Mouse (Mus musculus) midbrain, embryonic 11.5 days (tissue): ENCODE data around the gene Cd79a. TPM values are rescaled to one million over a fixed set of nuclear protein-coding genes. Genes with fewer than 3 reads are reported as not detected.
A peak's percentile ranks its signal among the peaks of the same experiment; 100 is the strongest.
"Not testable (repeated sequence)": the region's sequence is repeated elsewhere in the genome, so short reads cannot be mapped to it uniquely, and the experiment has no call there.

Source experiments
- ATAC-seq: fragments of 200-750 bp; cut with Nextera tagmentation; 2 replicates; pipeline ENCODE4 v1.8.0; 2017; ENCODE audit warnings: moderate TSS enrichment, moderate library complexity; ENCODE audit not compliant: low FRiP score
- DNase-seq: peaks from one replicate; pipeline ENCODE4 v3.0.0; 2015; ENCODE audit warnings: low spot score; ENCODE audit errors: missing footprints
- H3K27ac ChIP-seq: fragments of 300-500 bp; sonication (generic); 2 replicates; pipeline ENCODE4 v1.5.1; 2014; ENCODE audit warnings: low read depth, low read length
- H3K27me3 ChIP-seq: fragments of 300-500 bp; sonication (generic); 2 replicates; pipeline ENCODE4 v1.6.1; 2014; ENCODE audit warnings: mild to moderate bottlenecking, low read length, moderate library complexity, mixed read lengths; ENCODE audit not compliant: control insufficient read depth, insufficient read depth
- H3K36me3 ChIP-seq: fragments of 300-500 bp; sonication (generic); 2 replicates; pipeline ENCODE4 v1.6.1; 2014; ENCODE audit warnings: mild to moderate bottlenecking, low read length, moderate library complexity, mixed read lengths; ENCODE audit not compliant: control insufficient read depth, insufficient read depth
- H3K4me1 ChIP-seq: fragments of 300-500 bp; sonication (generic); 2 replicates; pipeline ENCODE4 v1.6.1; 2014; ENCODE audit warnings: low read length; ENCODE audit not compliant: control insufficient read depth, insufficient read depth
- H3K4me2 ChIP-seq: fragments of 300-500 bp; sonication (generic); 2 replicates; pipeline ENCODE4 v1.6.1; 2014; ENCODE audit warnings: mild to moderate bottlenecking, moderate library complexity
- H3K4me3 ChIP-seq: fragments of 300-500 bp; sonication (generic); 2 replicates; pipeline ENCODE4 v1.5.1; 2014; ENCODE audit warnings: low read depth, low read length
- H3K9ac ChIP-seq: fragments of 300-500 bp; sonication (generic); 2 replicates; pipeline ENCODE4 v1.6.1; 2014; ENCODE audit warnings: low read length
- H3K9me3 ChIP-seq: fragments of 300-500 bp; sonication (generic); 2 replicates; pipeline ENCODE4 v1.6.1; 2016; ENCODE audit warnings: low read length; ENCODE audit not compliant: control insufficient read depth
- WGBS: fragments of 180-500 bp; shearing (Covaris S2); extraction: QIAGEN DNeasy Blood & Tissue Kit; methylation state at CpG from one replicate; pipeline ENCODE4 v1.1.7; 2014; 5-methylcytosine and 5-hydroxymethylcytosine counted together
- polyA plus RNA-seq: library from polyadenylated mRNA; unstranded; fragments of >200 nt; fragmentation: Nextera tagmentation; extraction: Ambion mirVana; gene quantifications from 2 replicates; pipeline ENCODE4 v1.2.1, GENCODE M21; 2014

Gene Cd79a
- polyA plus RNA-seq, 1 experiment from 2014 or later = 0.12 TPM

DNA sequence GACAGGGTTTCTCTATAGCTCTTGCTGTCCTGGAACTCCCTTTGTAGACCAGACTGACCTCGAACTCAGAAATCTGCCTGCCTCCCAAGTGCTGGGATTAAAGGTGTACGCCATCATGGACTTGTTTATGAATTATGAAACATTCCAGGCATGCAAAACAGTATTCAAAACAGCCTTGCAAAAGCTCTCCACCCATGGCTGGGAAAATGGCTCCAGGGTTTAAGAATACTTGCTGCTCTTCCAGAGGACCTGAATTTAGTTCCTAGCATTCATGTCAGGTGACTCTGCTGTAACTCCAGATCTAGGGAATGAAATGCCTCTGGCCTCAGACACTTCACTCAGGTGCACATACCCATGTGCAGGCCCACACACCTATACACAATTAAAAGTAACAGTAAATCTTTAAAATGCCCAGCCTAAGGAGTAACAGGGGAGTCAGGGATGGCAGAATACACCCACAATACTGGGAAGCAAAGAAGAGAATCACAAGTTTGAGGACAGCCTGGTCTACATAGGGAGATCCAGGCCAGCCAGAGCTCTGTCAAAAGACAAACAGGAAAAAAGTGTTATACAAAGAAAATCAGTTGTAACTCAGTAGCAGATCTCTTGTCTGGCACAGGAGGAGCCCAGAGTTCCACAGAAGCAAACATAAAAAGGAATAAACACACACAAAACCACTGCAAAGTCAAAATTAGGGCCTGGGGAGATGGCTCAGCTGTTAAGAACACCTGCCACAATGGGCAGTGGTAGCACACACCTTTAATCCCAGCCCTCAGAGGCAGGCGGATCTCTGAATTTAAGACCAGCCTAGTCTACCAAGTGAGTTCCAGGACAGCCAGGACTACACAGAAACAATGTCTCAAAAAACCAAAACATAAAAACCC is 5.7 kb upstream of the Cd79a start:
- WGBS = 78% methylated on average over 3 of the region's 3 CpGs
- ATAC-seq = no peak

DNA sequence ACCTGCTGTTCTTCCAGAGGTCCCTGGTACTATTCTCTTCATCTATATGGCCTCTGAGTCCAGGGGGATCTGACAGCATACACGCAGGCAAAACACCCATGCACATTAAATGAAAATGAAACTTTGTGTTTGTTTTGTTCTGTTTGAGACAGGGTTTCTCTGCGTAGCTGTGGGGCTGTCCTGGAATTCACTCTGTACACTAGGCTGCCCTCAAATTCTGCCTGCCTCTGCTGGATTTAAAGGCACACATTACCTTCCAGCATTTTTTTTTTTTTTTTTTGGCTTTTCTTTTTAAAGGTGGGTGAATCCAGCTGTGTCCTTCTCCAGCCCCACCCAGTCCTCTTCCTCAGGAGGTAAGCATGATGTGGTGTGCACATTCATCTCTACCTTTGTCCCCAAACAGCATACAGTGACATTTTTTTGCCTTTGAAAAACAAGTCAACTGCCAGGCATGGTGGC is 5.0 kb upstream of the Cd79a start:
- H3K36me3 ChIP-seq = peaks cover 19% of the 10 kb centered on the region
- H3K27me3 ChIP-seq = no peaks in the 10 kb centered on the region
- WGBS = 67% methylated on average over 2 of the region's 2 CpGs
- DNase-seq = no peak
- no peak overlapping the region for H3K4me3 ChIP-seq
- no peaks in the 10 kb centered on the region for H3K9me3 ChIP-seq
- no peak overlapping the region for H3K9ac ChIP-seq
- no peak overlapping the region for H3K4me2 ChIP-seq
- no peak for ATAC-seq
- H3K4me1 ChIP-seq = peaks cover 3% of the 10 kb centered on the region
- H3K27ac ChIP-seq = no peak overlapping the region

More for the DNA sequence above, 5.7 kb upstream of the Cd79a start:
- DNase-seq = peak; percentile 88
- peaks cover 7% of the 10 kb centered on the region for H3K4me1 ChIP-seq
- peaks cover 21% of the 10 kb centered on the region for H3K36me3 ChIP-seq
- H3K9me3 ChIP-seq = no peaks in the 10 kb centered on the region
- H3K4me3 ChIP-seq = no peak overlapping the region
- no peak overlapping the region for H3K4me2 ChIP-seq
- no peak overlapping the region for H3K27ac ChIP-seq
- no peaks in the 10 kb centered on the region for H3K27me3 ChIP-seq
- H3K9ac ChIP-seq = peak overlapping the region; percentile 12; the same call in 1 of the 2 replicates

DNA sequence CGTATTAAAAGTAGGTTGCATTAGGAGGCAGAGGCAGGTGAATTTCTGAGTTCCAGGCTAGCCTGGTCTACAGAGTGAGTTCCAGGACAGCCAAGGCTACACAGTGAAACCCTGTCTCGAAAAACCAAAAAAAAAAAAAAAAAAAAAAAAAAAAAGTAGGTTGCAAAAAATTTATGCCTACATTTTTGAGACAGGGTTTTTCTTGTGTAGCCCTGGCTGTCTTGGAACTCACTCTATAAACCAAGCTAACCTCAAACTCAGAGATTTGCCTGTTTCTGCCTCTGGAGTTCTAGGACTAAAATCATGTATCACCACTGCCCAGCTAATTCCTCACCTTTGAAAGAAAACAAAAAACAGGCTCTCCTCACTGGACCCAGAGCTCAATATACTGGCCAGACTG is 1.4 kb upstream of the Cd79a start:
- DNase-seq, H3K27ac ChIP-seq, H3K36me3 ChIP-seq, ATAC-seq, H3K4me2 ChIP-seq, H3K27me3 ChIP-seq, H3K9me3 ChIP-seq, H3K4me1 ChIP-seq, H3K4me3 ChIP-seq, H3K9ac ChIP-seq: not testable (repeated sequence)
- WGBS = 97% methylated on average over 2 of the region's 2 CpGs

DNA sequence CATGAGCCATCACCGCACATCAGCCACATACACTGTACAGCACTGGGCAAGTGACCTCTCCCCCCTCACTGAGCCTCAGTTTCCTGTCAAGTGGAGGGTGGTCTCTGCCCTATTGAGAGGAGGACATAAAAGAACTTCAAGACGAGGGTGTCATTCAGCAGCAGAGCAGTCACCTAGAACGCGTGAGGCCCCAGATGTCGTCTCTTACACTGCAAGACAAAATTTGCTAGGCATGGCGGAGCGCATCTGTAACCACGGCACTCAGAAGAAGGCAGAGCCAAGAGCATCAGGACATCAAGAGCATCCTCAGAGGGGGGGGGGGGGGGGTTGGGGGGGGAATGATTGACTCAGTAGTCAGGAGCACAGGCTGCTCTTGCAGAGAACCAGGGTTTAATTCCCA is 912 bp upstream of the Cd79a start:
- Histone ChIP-seq H3K27me3 (no peaks in the 10 kb centered on the region), H3K9ac (no peak overlapping the region), H3K9me3 (no peaks in the 10 kb centered on the region), H3K4me1 (no peaks in the 10 kb centered on the region), H3K4me2 (no peak overlapping the region), H3K36me3 (no peaks in the 10 kb centered on the region; the same call in 1 of the 2 replicates), H3K27ac (no peak overlapping the region), H3K4me3 (no peak overlapping the region)
- ATAC-seq = no peak
- 75% methylated on average over 8 of the region's 8 CpGs for WGBS
- DNase-seq = no peak

DNA sequence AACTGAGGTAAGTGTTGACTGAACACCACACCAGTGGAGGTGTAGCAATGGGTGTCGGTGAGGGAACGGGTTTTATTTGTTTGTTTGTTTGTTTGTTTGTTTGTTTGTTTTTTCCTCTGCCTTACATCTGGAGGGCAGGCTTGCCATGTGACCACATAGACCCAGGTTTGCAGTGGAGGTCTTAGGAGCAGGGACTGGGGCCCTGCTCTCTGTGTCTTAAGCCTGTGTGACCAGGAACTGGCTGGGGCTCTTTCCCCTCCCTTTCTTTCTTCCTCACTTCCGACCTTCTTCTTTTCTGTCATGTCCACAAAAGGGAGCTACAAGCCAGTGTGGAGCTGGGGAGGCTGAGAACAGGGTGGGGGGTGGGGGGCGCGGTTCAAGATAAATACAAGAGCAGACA is 778 bp downstream of the Cd79a start:
- ATAC-seq = no peak
- Histone ChIP-seq H3K4me1 (no peaks in the 10 kb centered on the region), H3K4me2 (no peak overlapping the region), H3K36me3 (no peaks in the 10 kb centered on the region), H3K9ac (no peak overlapping the region), H3K27me3 (no peaks in the 10 kb centered on the region), H3K27ac (no peak overlapping the region), H3K9me3 (no peaks in the 10 kb centered on the region), H3K4me3 (no peak overlapping the region)
- no peak for DNase-seq
- WGBS = 73% methylated on average over 5 of the region's 5 CpGs

DNA sequence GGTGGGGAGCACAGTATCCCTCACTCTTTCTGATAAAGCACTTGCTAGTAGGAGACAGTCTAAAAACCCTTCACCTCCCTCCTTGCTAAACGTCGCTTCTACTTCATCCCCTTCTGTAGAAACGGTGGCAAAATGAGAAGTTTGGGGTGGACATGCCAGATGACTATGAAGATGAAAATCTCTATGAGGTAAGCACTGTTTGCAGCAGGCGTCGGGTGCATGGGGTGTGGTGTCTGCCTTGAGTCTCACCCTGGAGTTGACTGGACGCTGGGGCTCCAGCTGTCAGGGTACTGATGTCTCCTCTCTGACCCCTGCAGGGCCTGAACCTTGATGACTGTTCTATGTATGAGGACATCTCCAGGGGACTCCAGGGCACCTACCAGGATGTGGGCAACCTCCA is 3.9 kb downstream of the Cd79a start:
- H3K36me3 ChIP-seq = no peaks in the 10 kb centered on the region
- no peak overlapping the region for H3K4me3 ChIP-seq
- DNase-seq (no peak), ATAC-seq (no peak)
- H3K27me3 ChIP-seq = no peaks in the 10 kb centered on the region
- H3K9me3 ChIP-seq = no peaks in the 10 kb centered on the region
- 86% methylated on average over 6 of the region's 6 CpGs for WGBS
- no peak overlapping the region for H3K27ac ChIP-seq
- no peaks in the 10 kb centered on the region for H3K4me1 ChIP-seq
- H3K9ac ChIP-seq = no peak overlapping the region
- no peak overlapping the region for H3K4me2 ChIP-seq

DNA sequence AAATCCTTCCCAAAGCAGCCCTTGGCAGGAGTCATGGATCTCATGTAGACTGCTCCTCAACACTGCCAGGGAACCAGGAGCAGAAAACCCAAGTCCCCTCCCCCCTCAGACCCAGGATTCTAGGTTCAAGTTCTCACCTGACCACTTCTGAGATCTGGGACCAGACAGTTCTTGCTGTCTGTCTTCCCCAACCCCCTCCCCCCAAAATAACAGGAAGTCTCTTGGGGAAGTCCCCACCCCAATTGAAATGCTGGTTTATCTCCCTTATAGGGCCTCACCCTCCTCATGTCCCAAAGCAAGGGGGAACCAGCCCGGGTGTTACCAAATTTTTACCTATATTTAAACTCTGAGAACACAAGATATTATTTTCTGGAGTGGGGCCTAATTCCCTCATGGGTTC is 4.7 kb downstream of the Cd79a start:
- DNase-seq (no peak), ATAC-seq (no peak)
- Histone ChIP-seq H3K9ac (no peak overlapping the region), H3K27ac (no peak overlapping the region), H3K9me3 (no peaks in the 10 kb centered on the region), H3K4me3 (no peak overlapping the region), H3K27me3 (no peaks in the 10 kb centered on the region), H3K36me3 (no peaks in the 10 kb centered on the region), H3K4me2 (no peak overlapping the region), H3K4me1 (no peaks in the 10 kb centered on the region)
- WGBS = 86% methylated on average over 1 of the region's 1 CpGs

DNA sequence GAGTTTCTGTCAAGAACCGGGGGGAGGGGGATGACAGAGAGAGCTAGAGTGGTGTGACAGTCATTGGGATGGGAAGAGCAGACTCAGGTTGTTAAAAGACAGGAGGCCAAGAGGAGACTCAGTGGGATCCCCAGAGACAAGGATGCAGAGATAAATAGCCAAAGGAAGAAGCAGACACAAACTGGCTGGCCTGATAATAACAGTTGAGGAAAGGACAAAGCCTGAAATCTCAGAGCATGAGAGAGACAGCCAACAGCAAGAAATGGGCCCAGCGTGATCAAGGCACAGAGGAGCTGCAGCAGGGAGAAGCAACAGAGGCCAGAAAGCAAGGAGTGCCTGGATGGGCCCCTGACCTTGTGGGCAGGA is 5.1 kb downstream of the Cd79a start:
- no peak overlapping the region for H3K9ac ChIP-seq
- H3K9me3 ChIP-seq = no peaks in the 10 kb centered on the region

DNA sequence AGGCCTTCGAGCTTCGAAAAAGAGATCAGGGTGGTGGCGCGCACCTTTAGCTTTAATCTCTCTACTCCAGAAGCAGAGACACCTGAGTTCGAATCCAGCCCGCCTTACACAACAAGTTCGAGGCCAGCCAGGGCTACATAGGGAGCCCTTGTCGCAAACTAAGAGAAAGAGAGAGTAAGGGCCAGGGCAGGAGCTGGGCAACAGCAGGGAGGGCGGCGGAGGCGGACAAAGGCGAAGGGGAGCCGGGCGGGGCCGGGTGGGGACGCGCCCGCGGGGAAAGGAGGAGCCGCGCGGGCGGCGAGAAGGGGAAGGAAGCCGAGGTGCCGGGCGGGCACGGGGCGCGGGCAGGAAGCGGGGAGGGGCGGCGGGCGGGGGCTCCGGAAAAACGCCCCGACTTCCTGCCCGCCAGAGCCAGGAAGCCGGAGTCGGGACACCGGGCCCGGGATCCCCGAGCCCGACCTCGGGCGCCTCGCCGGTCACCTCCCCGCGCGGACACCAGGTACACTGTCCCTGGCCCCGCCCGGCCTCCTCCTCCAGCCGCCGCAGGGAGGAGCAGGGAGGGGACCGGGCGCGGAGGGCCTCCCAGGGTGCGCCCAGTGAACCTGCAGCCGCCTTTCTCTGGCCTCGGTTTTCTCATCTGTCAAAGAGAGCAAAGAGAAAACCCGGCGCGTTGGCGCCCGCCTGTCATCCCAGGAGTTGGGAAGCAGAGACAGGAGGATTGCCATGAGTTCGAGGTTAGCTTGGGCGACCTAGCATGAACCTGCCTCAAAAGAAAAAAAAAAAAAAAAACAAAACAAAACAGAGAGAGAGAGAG is 5.7 kb downstream of the Cd79a start, which contains the start of gene Arhgef1:
TSS of gene Arhgef1 (plus strand) at position 283 of the 814 bp plus-strand sequence.
- H3K4me2 ChIP-seq = peak within 1 kb of the TSS; percentile 87
- no peaks in the 10 kb centered on the region for H3K9me3 ChIP-seq
- H3K27me3 ChIP-seq = no peaks in the 10 kb centered on the region
- peak within 1 kb of the TSS; percentile 71 for H3K9ac ChIP-seq
- peak within 1 kb of the TSS; percentile 70 for H3K4me3 ChIP-seq
- peak; percentile 92 for DNase-seq
- WGBS = 6% methylated on average over 58 of the region's 68 CpGs
- H3K4me1 ChIP-seq = no peaks in the 10 kb centered on the region
- no peak for ATAC-seq
- no peaks in the 10 kb centered on the region for H3K36me3 ChIP-seq
- H3K27ac ChIP-seq = peak within 1 kb of the TSS; percentile 21

More for the DNA sequence above, 5.1 kb downstream of the Cd79a start:
- Histone ChIP-seq H3K4me1 (no peaks in the 10 kb centered on the region), H3K36me3 (no peaks in the 10 kb centered on the region), H3K27ac (peak overlapping the region; percentile 21; the same call in 1 of the 2 replicates), H3K27me3 (no peaks in the 10 kb centered on the region), H3K4me2 (peak overlapping the region; percentile 87; the same call in 1 of the 2 replicates), H3K4me3 (no peak overlapping the region; the same call in 1 of the 2 replicates)
- no peak for DNase-seq
- ATAC-seq = no peak
- 45% methylated on average over 2 of the region's 2 CpGs for WGBS
